Mouse (Mus musculus): Measurements from ENCODE around the gene Tmem82.

Tmem82 gene

GRCm38 (mm10) chr4:141617299-141617698, 1.1 kb downstream of the Tmem82 start:
- no peak for DNase-seq (ENCODE audit: extremely low read depth, low read depth, low spot score)

DNA sequence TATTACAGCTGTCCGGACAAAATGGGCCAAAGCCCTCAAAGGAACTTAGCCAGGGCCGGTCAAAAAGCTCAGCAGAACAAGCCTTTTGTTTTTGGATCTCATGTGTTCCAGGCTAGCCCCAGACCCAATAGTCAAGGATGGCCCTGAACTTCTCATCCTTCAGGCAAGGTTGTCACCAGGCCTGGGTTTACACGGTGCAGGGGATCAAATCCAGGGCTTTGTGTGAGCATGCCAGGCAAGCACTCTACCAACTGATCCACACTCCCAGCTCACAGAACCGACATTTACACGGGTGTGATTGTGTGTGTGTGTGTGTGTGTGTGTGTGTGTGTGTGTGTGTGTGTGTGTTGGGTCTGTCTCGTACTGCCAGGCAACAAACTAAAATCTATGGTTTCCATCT, 1.6 kb downstream of the Tmem82 start:
- DNase-seq (ENCODE audit: extremely low read depth, low read depth, low spot score), result no peak

- DNase-seq (ENCODE audit: extremely low read depth, low read depth, low spot score), result no peak
Measured at GRCm38 (mm10) chr4:141614946-141615345, 3.5 kb downstream of the Tmem82 start.

DNA sequence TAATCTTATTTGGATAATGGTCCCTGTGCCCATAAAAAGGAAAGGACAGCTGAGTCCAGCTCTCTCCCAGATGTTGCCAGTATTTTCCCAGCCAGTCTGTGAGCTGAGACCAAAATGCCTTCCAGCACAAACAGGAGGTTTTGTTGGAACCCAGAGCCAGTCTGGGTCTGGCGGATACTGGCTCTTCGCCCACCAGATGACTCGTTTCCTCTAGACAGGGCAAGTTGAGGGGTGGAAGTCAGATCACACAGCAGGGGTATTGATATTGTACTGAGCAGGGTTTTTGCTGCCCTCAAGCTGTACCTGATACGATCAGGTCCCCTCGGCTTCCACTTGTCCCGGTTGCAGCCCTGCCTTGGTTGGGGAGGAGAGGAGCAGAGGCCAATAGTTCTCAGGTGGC, 8.9 kb downstream of the Tmem82 start:
- DNase-seq (ENCODE audit: extremely low read depth, low read depth, low spot score), result no peak

GRCm38 (mm10) chr4:141605861-141606260, 12.6 kb downstream of the Tmem82 start, which contains the start of gene Fblim1:
Gene Fblim1, minus strand, starts transcription at chr4:141606096.
- no peak for DNase-seq (ENCODE audit: extremely low read depth, low read depth, low spot score)

DNA sequence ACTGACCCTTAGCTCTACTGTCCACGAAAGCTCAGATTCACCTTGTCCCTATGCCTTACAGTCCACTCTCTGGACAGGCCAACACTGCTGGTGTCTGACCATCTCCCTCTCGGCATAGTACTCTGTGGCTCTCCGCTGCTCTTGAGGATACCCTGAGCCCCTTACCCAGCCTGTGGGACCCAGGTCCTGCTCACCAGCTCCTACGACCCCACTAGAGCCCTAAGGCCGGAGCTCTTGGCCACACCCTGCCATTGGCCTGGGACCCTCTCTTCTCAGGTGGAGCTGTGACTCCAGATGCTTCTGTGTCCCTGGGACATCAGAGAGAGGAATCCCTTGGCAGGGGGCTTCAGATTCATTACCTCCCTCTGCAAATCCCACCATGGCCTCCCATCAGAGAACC, 13.0 kb downstream of the Tmem82 start:
- DNase-seq (ENCODE audit: extremely low read depth, low read depth, low spot score), result no peak

GRCm38 (mm10) chr4:141604493-141604892, 13.9 kb downstream of the Tmem82 start:
- DNase-seq (ENCODE audit: extremely low read depth, low read depth, low spot score), result no peak

GRCm38 (mm10) chr4:141603921-141604320, 14.5 kb downstream of the Tmem82 start:
- no peak for DNase-seq (ENCODE audit: extremely low read depth, low read depth, low spot score)

GRCm38 (mm10) chr4:141602523-141603223, 15.8 kb downstream of the Tmem82 start:
- no peak for DNase-seq (ENCODE audit: extremely low read depth, low read depth, low spot score)

DNA sequence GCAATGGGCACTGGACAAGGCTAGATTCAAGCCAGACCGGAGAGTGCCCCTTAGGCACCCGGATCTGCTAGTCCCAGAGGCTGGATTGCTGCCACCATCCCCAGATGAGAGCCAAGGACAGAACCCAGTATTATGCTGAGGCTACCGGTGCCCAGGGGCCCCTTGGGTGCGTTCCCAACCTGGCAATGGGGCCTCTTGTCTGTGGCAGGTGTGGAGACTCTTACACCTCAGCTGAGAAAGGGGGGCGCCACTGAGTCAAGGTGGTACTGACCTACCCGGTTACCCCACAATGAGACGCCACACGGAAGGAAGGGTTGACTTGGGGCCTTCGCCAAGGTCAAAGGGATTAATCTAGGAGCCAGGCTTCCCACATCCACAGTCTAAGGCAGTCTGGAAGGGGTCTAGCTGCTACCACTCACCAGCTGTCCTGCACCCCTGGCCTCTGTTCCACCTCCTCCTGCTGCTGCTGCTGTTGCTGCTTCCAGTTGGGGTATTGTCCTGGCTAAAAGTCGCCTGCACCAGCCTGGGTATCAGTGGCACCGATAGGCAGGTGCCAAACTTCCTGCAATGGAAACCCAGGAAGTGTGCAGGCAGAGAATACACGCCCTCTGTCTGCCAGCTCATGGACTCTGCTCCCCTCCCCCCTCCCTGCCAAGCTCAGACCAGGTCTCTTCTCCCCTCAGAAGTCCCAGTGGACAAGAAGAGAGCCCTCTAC, 17.1 kb downstream of the Tmem82 start:
- no peak for DNase-seq (ENCODE audit: extremely low read depth, low read depth, low spot score)

DNA sequence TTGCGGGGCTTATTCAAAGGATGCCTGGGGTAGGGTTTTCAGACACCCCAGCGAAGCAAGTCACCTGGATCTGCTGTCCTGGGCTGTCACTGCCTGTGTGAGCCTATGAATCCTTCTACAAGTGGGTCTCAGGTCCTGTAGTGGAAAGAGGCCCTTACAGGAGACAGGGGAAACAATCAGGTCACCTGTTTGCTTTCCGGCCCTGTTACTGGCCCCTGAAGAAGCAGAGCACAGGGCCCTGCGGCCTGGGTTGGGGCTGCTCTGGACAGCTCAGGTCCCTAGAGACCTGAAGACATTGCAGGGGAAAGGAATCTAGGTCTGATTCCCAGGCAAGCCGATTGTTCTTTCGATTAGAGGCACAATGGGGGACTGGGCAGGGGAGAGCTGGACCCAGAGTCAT, 18.1 kb downstream of the Tmem82 start:
- no peak for DNase-seq (ENCODE audit: extremely low read depth, low read depth, low spot score)

DNA sequence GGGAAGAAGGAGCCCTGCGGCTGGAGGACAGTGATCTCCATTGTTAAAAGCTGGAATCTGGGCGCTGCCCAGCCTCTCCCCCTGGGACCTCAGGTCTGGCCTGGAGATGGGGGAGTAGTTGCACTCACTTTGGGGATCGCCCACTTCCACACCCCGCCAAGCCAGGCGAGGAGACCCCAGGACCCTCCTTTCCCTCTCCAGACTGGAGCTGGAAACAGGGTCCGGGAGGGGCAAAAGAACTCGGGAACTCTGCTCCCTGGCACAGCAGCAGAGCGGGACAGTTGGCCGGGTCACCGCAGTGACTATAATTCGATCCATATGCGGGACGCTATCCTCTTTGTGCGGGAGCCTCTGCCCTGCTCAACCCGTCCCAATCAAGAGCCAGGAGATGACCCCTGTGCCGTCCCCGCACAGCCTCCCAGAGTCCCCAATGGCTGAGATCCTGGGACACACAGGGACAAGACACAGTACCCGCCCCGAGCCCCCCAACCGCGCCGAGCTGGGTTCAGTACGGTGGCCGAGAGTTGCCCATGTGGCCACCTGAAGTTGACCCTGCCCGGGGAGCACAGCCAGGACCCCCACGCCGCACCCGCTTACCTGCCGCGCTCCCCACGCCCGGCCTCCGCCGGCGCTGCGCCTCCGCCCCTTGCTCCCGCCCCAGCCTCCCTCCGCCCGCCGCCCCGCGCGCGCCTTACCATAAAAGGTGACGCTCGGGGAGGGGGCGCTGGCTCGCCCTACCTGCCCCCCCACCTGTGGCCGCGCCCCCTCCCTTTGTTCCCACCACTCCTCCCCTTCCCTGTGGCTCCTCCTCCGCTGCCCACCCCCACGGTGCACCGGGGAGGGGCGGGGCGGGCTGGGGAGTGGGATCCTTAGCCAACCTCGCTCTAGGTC, 18.9 kb downstream of the Tmem82 start:
- no peak for DNase-seq (ENCODE audit: extremely low read depth, low read depth, low spot score)

DNA sequence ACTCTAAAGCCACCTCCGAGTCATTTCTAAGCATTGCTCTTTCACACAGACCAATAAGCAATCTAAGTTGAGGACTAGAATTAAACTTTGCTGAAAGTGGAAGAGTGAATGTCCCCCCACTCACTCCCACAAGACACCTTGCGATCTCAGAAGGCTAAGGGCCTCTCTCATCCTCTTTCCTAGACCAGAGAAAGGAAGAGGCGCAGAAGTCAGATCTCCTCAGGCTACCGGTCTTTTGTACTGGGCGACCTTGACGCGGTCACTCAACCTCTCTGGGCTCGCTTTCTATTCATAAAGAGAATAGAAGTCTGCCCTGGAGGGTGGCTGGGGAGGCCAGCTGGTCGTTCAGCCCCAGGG, 19.6 kb downstream of the Tmem82 start:
- no peak for DNase-seq (ENCODE audit: extremely low read depth, low read depth, low spot score)

- DNase-seq (ENCODE audit: extremely low read depth, low read depth, low spot score), result no peak
Measured at GRCm38 (mm10) chr4:141598199-141598893, 20.1 kb downstream of the Tmem82 start.

GRCm38 (mm10) chr4:141596700-141597328, 21.6 kb downstream of the Tmem82 start:
- no peak for DNase-seq (ENCODE audit: extremely low read depth, low read depth, low spot score)

- no peak for DNase-seq (ENCODE audit: extremely low read depth, low read depth, low spot score)
Measured at GRCm38 (mm10) chr4:141595605-141596268, 22.7 kb downstream of the Tmem82 start.

DNA sequence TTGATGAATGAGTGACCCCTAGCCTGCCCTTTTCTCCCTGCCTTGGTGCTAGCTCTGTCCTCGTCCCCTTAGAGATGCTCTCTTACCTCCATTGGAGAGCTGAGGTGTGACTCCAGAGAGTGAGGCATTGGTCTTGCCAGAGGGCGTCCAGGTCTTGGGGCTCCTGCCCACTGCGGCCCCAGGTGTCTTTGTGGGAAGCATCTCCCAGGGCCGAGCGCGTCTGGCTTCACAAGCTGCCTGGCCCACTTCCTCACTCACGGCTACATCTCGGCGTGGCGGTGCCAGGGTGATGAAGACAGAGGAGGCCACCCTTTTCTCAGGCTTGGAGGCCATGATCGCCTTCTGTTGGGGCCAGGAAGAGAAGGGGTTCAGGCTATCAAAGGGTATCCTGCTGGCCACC, 23.3 kb downstream of the Tmem82 start:
- DNase-seq (ENCODE audit: extremely low read depth, low read depth, low spot score), result no peak

DNA sequence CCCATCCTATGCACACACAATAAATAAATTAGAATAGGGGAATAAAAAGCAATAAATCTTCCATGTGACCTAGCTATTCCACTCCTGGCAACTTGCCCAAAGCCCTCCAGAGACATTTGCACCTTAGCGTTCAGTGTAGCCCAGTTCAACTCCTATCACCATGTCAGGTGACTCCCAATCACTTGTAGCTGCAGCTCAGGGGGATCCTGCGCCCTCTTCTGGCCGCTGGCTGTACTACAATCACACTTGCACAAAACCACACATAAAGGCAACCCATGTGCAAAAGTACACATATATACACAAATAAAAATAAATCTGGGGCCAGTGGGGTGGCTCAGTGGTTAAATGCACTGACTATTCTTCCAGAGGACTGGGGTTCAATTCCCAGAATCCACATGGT, 26.9 kb downstream of the Tmem82 start:
- DNase-seq (ENCODE audit: extremely low read depth, low read depth, low spot score), result no peak

- no peak for DNase-seq (ENCODE audit: extremely low read depth, low read depth, low spot score)
Measured at GRCm38 (mm10) chr4:141583919-141584318, 34.5 kb downstream of the Tmem82 start.

DNA sequence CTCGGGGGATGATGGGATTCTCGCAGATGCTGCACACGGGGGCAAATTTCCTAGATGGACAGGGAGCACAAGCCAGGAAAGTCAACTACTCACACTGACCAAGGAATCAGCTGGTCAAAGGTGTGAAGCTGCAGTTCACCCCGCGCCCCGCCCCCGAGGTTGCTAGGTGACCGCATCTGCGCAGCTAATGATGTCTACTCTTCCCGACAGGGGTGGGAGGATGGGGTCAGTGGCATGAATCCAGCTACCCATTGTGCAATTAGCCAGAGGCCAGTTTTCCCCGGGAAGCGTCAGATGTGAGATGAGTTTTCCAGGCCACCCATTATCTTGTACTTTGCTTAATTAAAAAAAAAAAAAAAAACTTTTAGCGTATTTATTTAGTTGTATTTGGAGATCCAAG, 37.4 kb downstream of the Tmem82 start:
- DNase-seq (ENCODE audit: extremely low read depth, low read depth, low spot score), result no peak

Measured in fat pad, adult 2 months (tissue).